Mouse (Mus musculus): ENCODE data around the gene Fam213b.

The Fam213b gene

DNA sequence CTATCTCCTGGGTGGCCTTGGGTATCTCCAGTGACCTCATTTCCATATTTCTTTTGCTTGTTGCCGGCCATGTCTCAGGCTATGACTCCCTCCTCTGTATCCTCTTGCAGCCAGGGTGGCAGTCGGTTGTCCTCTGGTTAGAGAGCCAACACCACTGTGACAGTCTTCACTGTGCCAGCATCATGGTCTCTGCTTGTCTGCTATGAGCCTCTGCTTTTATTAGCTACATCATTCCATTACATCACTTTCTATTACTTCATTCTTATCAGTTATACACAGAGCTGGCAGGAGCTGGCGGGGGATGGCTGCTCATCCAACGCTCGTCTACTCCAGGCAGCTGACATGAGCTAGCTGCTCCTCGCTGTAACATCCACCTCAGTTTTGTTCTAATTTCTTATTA lies 18.2 kb downstream of the Fam213b start:
- peak; percentile 55 to 72 for DNase-seq (ENCODE audit: low spot score in 2 of 2)

DNA sequence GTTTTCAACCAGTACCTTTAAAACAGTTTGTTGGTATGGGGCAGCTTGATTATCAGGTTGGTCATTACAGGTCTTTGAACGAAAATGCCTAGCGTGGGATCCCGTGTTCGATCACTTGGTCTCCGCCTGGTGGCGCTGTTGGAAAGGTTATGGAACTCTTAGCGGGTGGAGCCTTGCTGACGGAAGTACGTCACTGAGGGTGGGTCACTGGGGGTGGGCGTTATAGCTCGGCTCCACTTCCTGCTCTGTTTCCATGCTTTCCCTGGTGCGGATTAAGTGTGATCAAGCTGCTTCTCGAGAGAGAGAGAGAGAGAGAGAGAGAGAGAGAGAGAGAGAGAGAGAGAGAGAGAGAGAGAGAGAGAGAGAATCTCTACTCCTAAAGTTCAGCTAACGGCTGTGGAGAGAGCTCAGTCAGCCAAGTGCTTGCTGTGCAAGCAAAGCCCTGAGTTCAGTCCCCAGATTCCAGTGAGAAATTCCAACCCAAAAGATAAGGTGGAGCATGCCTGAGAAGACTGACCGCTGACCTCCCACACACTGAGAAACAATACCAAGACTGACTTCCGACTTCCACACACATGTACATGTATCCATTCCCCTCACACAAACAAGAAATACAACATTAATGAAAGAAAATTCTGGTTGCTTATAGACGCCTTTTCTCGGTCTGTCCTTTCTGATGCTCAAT lies 20.9 kb downstream of the Fam213b start:
- peak; percentile 92 to 98 for DNase-seq (ENCODE audit: low spot score in 2 of 2)

DNA sequence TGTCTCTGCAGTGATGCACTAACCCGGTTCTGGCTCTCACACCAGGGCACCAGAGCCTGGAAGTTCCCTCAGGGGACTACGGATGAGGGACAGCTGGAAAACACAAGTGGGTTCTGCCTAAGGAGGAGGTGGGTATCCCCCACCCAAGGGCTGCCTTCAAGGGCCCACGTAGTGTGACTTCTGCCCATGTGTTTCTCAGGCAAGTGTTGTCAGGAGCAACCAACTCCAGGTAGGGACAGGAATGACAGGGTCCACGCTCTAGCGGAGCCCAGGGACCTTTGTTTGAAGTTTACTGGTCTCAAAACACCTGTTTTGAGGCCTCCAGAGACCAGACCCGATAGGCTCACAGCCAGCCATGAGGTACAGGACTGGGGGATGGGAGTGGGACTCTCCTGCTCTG lies 25.7 kb downstream of the Fam213b start:
- no peak for DNase-seq (ENCODE audit: low spot score in 2 of 2)

DNA sequence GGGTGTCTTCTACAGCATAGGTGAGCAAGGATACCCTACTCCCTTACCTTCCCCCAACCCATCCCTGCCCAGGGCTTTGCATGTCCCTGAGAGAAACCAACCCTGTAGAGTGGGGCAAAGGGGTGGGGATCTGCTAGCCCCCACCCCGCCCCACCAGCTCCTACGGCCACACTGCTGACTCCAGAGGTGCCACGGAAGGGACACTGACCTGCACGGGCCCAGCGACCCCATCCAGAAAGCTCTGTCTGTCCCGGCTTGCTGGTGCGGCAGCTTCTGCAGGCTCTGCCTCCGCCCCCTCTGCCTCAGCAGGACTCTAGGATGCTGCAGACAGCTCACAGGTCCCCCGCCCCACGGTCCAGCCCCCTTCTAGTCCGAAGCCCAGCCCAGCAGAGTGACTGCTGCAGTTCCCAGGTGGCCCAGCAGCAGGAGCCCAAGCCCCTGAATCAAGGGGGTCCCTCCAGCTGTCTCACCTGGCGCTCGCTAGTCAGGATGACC lies 27.1 kb downstream of the Fam213b start:
- no peak for DNase-seq (ENCODE audit: low spot score in 2 of 2)

DNA sequence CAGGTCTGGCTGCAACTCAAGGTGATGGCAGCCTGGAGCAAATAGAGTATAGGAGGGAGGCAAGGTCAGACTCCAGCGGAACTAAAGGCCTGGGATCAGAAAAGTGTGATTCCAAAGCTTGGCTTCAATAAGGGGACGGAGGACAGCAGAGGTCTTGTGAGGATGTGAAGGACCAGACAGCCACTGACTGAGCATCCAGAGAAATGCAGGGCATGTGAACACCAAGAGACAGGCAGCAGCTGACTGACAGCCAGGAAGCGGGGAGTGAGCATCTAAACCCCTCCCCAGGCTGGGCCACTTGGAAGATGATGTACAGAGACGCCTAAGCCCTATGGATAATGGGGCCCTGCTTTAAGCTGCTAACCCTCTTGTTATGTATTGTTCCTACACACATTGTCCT lies 28.2 kb downstream of the Fam213b start:
- no peak for DNase-seq (ENCODE audit: low spot score in 2 of 2)

DNA sequence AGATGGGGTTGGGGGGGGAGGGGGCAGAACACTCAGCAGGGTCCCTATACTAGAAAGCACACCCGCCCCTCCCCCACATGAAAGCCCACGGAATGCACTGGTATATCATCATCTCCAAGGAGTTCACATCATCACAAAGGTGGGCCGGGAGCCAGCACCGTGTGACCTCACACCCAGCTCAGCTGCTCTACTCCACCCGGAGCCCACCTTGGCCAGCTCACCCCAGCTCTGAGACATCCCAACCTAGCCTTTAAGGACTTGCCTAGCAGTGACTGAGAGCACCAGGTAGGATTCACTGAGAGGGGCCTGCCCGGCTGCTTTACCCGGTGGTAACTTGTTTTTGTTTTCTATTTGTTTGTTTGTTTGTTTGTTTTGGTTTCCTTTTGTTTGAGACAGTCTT lies 29.5 kb downstream of the Fam213b start, which contains the start of gene Mmel1:
Gene Mmel1, plus strand, starts transcription at position 146 of the 400 bp plus-strand sequence.
- no peak for DNase-seq (ENCODE audit: low spot score in 2 of 2)

DNA sequence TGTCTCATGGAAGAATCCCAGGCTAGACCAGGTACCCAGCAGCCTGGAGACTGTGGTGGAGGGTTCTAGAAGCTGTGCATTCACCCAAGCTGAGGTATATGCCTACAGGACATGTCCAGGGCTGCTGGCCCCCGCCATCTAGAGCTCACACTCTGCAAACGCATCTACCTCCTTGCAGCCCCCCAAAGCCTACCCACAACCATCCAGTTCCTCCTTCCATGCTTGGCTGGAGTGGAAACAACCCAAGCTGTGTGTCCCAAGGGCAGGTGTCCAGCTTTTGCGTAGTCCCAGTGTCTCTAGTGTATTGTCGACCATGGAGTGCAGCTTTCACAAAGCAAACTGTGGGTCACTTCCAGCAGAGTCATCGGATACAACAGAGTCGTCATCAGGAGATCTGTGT lies 31.7 kb downstream of the Fam213b start:
- DNase-seq (ENCODE audit: low spot score in 2 of 2) = no peak

DNA sequence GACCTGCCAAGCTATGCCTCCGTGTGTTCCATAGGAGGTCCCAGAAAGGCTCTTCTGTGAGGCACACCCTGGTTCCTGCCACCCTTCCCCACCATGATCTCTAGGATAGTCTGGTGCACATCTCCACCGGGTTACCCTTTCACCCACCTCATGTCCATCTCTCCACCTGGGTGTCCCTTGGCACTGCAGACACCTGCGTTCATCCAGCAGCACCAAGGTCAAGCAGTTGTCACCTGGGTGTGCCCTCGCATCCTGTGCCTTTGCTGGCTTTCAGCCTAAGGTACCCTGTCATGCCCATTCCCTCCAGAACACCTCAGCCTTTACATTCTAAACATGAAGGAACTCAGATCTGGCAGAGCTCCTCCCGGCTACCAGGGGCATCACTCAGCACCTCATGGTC lies 32.5 kb downstream of the Fam213b start:
- DNase-seq (ENCODE audit: low spot score in 2 of 2) = peak in 1 of 2 experiments; percentile 11

DNA sequence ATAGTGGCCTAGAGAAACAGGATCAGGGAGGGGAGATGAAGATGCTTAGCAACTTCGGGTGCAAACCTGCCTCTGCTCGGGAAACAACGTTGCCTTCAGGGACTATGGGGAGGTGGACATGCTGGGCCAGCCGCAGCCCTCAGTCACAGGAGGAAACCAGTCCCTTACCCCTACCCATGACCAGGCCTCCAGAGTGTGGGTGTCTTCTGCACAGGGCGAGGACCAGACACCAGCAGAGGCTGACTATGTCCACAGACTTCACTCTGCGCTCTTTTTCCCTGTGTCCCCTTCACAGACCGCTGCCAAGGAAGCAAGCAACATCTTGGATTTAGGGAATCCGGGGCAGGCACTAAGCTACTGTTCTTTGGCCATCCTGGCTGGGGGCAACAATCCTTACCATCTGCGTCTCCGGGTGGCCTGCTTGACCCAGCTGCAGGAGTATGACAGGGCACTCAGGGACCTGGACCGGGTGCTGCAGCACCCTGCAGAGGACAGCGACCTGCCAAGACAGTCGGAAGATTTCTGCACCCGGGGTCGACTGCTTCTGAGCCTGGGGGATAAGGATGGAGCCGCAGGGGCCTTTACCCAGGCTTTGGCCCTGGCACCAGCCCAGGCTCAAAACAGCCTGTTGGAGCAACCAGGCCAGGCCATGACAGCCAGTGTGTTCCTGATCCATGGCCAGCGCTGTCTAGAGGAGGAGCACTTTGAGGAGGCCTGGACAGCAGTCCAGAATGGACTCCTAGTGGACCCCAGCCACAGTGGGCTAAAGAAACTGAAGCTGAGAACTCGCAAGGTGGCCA lies 33.8 kb downstream of the Fam213b start:
- peak in 1 of 2 experiments; percentile 11 for DNase-seq (ENCODE audit: low spot score in 2 of 2)

DNA sequence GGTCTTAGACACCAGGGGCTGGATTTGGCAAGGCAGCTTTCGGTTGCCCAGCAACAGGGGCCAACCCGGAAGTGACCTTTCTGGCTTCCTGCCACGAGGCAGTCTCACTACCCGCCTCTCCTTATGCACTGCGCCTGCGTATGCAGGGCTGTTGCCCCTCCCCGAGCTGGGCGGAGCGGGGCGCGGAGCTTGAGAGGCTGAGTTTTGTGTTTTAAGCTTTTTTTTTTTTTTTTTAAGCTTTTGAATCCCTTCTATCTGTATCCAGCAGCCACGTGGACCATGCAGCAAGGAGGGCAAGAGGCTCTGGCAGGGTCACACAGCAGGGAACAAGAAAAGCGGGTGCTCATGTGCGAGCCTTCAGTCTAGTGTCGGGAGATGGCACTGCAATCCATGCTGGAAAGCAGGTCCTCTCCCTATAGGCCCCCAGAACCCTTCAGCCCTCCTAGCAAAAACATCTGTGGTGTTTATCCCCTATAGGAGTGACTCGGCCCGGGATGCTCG lies 34.6 kb downstream of the Fam213b start:
- DNase-seq (ENCODE audit: low spot score in 2 of 2) = peak in 1 of 2 experiments; percentile 88

DNA sequence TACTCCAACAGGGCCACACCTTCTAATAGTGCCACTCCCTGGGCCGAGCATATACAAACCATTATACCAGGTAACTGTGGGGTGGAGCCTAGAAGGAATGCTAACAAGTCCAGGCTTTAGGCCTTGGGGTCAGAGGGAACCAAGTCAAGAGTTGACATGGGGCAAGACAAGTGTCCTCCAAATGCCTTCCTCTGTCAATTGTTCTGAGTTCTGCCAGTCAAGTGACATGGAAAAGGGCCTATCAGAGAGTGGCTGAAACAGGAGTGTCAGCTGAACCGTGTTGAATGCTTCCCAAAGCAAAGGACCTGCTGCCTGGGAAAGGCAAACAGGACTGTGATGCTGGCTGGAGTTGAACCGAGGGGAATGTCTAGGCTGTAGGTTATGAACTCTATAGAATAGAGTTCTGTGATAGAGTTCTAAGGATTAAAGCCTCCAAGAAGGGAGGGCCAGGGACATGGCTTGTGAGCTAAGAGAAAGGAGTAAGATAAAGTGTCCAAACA lies 35.4 kb downstream of the Fam213b start:
- peak in 1 of 2 experiments; percentile 9 for DNase-seq (ENCODE audit: low spot score in 2 of 2)

DNA sequence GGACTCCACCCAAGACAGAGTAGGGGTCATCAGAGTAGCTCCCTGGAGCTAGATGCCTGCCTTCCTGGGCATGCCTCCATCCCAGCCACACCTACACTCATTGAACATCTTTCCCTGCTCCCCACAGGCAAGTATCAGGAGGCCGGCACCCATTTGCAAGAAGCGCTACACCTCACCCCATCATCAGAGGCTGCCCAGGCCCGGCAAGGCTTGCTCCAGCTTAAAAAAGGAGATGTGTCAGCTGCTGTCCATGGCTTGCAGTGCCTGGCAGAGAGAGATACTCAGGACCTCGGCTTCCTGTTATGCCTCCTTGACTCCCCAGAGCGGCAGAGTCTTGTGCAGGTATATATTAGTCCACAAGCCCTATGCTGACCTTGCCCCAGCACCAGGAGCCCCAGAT lies 37.0 kb downstream of the Fam213b start:
- DNase-seq (ENCODE audit: low spot score in 2 of 2) = peak in 1 of 2 experiments; percentile 9

DNA sequence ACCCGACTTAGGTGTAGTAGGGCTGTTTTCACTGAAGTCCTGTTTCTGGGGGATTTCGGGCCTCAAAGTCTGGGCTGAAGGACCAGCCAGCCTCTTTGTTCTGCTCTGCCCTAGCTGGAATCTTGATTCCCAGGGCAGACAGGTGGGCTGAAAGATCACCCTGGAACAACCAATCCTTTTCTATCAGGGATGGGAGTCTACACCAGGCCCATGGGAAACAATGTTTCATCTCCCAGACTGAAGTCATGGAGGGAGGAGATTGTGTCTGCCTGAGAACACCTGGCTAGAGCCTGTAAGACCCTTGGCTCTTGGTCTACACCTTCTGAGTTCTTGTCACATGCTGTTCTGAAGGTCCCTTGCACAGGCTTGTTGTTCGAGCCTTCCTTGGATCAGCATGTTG lies 40.3 kb downstream of the Fam213b start:
- peak in 1 of 2 experiments; percentile 2 for DNase-seq (ENCODE audit: low spot score in 2 of 2)

DNA sequence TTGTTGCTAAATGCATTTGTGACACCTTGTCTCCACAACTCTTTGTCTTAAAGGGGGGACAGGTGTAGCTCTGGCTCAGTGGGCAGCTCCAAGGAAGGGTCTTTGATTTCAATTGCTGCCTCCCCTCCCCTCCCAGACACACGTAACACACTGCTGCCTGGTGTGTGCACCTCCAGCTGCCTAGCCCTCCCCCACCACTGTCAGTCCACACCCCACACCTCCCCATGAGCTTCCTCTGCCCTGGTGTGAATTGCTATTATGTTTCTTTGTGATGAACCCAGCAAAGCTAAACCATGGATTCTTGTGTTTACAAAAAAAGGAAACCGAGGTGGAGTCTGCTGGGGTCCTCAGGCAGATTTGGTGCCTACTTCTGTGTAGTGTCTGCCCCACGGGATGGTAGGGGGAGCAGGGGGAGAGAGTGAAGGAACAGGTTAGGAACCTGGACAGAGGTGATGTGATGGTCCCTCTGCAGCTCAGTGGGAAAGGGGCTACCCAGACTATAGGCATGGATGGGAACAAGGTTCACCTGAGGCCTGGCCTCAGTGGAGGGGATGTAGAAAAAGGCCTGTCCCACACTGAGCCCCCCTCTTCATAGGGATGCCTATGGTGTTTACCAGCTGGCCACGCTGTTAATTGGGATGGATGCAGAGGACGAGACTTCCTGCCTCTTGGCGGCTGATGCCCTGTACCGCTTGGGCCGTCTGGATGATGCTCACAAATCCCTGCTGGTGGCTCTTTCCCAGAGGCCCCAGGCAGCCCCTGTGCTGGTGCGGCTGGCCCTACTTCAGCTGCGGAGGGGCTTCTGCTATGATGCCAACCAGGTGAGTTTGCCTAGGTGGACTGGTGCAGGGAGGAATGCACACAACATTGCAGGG lies 41.3 kb downstream of the Fam213b start:
- DNase-seq (ENCODE audit: low spot score in 2 of 2) = peak in 1 of 2 experiments; percentile 8

DNA sequence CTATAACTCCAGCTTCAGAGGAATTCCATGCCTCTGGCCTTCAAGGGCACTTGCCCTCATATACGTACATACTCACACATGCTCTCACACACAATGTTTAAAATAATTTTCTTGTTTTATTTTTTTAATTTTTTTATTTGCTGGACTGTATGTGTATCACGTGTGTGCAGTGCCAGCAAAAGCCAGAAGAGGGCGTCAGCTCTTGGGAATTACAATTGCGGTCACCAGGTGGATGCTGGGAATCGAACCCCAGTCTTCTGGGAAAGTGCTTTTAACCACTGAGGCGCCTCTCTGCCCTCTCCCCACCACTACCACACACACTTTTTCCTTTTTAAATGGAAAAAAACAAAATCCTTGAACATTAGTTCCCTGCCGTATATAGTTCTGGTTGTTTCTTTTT lies 42.1 kb downstream of the Fam213b start:
- DNase-seq (ENCODE audit: low spot score in 2 of 2) = no peak

DNA sequence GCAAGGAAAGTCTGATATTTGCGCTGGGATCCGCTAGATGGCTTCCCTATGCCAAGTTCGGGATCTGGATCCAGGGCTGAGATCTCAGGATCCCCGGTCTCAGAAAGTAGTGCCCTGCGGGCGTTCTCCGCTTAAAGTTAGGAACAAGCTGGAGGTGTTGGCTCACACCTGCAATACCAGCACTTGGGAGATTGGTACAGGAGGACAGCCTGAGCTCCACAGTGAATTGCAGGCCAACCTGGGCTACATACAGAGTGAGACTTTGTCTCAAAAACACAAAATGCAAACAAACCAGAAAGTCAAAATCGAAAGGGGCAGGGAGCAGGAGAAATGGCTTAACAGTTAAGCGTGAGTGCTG lies 42.5 kb downstream of the Fam213b start:
- DNase-seq (ENCODE audit: low spot score in 2 of 2) = no peak

DNA sequence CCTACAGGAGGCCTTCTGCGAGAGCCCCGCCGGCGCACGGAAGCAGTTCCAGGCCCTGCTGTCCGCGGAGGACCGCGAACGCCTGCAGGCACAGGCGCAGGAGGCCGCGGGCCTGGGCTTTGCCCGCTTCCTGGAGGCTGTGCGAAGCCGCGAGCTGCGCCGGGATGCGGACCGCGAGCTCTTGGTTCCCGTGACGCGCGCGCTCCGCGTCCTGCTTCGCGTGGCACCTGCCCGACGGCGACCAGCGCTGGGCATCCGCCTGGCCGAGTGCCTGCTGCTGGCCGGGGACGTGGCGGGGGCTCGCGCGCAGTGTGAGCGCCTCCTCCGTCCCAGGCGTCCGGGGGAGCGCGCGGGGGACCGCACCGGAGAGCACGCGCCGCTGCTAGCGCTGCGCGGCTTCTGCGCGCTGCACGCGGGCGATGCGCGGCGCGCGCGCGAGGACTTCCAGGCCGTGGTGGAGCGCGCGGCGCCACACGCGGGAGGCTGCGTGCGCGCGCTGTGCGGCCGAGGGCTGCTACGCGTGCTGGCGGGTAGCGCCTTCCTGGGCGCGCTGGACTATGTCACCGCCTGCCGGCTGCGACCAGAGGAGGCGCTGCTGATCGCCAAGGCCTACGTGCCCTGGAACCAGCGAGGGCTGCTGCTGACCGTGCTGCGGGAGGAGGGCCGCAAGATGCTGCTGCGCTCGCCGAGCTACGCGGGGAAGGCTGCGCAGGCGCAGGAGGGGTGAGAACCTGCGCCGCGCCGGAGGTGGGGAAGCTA lies 43.0 kb downstream of the Fam213b start:
- DNase-seq (ENCODE audit: low spot score in 2 of 2) = peak in 1 of 2 experiments; percentile 61

DNA sequence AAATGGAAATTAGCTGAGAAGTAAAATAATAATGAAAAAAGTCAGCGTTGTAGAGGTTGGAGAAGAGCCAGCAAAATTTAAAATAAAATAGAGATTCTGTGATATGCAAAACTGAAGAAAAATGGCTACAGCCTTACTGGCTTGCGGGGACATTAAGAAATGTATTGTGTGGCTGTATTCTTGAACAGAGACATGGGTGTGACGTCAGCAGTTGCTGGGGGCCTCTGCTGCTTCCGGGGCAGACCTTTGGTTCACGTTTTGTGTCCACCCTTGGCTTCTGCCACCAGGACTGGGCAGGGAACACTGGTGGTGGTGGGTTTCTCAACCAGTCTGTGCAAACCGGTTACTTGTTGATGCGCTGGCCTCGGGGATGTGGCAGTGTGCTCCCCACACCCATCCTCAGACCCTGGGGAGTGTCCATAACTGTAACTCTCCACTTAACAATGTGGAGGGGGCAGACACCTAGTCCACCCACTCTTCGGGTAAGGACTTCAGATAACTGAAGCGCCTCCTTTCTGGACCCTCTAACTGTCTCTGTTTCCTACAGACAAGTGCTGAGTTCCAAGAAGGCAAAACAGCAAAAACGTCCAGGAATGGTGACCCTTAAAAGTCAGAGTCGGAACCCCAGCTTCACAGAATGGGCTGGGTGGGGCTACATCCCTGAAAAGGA lies 44.1 kb downstream of the Fam213b start:
- DNase-seq (ENCODE audit: low spot score in 2 of 2) = no peak

DNA sequence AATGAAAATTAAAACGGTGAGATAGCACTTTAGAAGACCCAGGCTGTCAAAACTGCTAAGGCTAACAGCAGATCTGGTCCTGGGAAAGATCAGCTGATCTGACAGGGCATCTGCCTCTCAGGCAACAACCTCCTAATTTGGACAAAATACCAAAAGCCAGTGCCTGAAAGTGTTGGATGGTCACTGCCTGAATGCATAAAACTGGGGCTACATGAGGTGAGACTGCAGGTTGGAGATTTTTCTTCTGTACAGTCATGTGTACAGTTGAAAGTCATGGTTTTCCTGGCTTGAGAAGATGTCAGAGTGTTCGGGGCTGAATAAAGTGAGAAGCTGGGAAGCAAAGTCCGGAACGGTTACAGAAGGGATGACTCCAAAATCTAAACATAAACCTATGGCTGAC lies 45.1 kb downstream of the Fam213b start:
- no peak for DNase-seq (ENCODE audit: low spot score in 2 of 2)

DNA sequence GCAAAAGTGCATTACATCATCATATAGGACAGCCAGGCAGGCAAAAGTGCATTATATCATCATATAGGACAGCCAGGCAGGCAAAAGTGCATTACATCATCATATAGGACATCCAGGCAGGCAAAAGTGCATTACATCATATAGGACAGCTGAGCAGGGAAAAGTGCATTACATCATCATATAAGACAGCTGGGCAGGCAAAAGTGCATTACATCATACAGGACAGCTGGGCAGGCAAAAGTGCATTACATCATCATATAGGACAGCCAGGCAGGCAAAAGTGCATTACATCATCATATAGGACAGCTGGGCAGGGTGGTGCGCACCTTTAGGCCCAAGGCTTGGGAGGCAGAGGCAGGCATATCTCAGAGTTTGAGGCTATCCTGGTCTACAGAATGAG lies 46.2 kb downstream of the Fam213b start:
- no peak for DNase-seq (ENCODE audit: low spot score in 2 of 2)

Measured in spleen, postnatal 10 days (tissue).